Mouse (Mus musculus) embryonic facial prominence, embryonic 15.5 days (tissue): ENCODE measurements around the gene Adtrp. TPM values are rescaled to one million over a fixed set of nuclear protein-coding genes. Genes with fewer than 3 reads are reported as not detected.
A peak's percentile ranks its signal among the peaks of the same experiment; 100 is the strongest.

Experiments
- ATAC-seq: fragments of 200-750 bp; cut with Nextera tagmentation; 2 replicates; pipeline ENCODE4 v1.8.0; 2017; ENCODE audit warnings: low read depth, moderate TSS enrichment; ENCODE audit not compliant: insufficient number of reproducible peaks, low FRiP score, low TSS enrichment
- H3K27ac ChIP-seq: fragments of 300-500 bp; sonication (generic); replicated peaks from 2 replicates; pipeline ENCODE4 v1.5.1; 2015; ENCODE audit warnings: mild to moderate bottlenecking, inconsistent platforms
- H3K27me3 ChIP-seq: fragments of 300-500 bp; sonication (generic); 2 replicates; pipeline ENCODE4 v1.6.1; 2015; ENCODE audit warnings: inconsistent platforms
- H3K36me3 ChIP-seq: fragments of 300-500 bp; sonication (generic); 2 replicates; pipeline ENCODE4 v1.6.1; 2015; ENCODE audit warnings: mild to moderate bottlenecking, inconsistent platforms
- H3K4me1 ChIP-seq: fragments of 300-500 bp; sonication (generic); 2 replicates; pipeline ENCODE4 v1.6.1; 2015; ENCODE audit warnings: inconsistent platforms
- H3K4me2 ChIP-seq: fragments of 300-500 bp; sonication (generic); replicated peaks from 2 replicates; pipeline ENCODE4 v1.6.1; 2015; ENCODE audit warnings: mild to moderate bottlenecking, inconsistent platforms
- H3K4me3 ChIP-seq: fragments of 300-500 bp; sonication (generic); replicated peaks from 2 replicates; pipeline ENCODE4 v1.5.1; 2015; ENCODE audit warnings: mild to moderate bottlenecking, inconsistent platforms
- H3K9ac ChIP-seq: fragments of 300-500 bp; sonication (generic); 2 replicates; pipeline ENCODE4 v1.6.1; 2015; ENCODE audit warnings: inconsistent platforms
- H3K9me3 ChIP-seq: fragments of 300-500 bp; sonication (generic); replicated peaks from 2 replicates; pipeline ENCODE4 v1.6.1; 2016; ENCODE audit warnings: inconsistent platforms
- WGBS: fragments of 180-500 bp; shearing (Covaris S2); methylation state at CpG from one replicate; pipeline ENCODE4 v1.1.7; 2015; 5-methylcytosine and 5-hydroxymethylcytosine counted together
- polyA plus RNA-seq: library from polyadenylated mRNA; unstranded; fragments of >200 nt; fragmentation: Nextera tagmentation; extraction: Ambion mirVana; gene quantifications from 2 replicates; pipeline ENCODE4 v1.2.1, GENCODE M21; 2015

The Adtrp gene
- polyA plus RNA-seq, 1 experiment from 2014 or later, result 7.6 TPM

GRCm38 (mm10) chr13:41825379-41825966 is 22.0 kb downstream of the Adtrp start:
- H3K9ac ChIP-seq, result no peak overlapping the region
- no peaks in the 10 kb centered on the region for H3K4me1 ChIP-seq
- WGBS, result 58% methylated on average over 11 of the region's 11 CpGs
- H3K9me3 ChIP-seq, result no peaks in the 10 kb centered on the region
- no peaks in the 10 kb centered on the region for H3K27me3 ChIP-seq
- H3K36me3 ChIP-seq, result no peaks in the 10 kb centered on the region
- no peak overlapping the region for H3K27ac ChIP-seq
- H3K4me2 ChIP-seq, result no peak overlapping the region
- H3K4me3 ChIP-seq, result no peak overlapping the region
- ATAC-seq, result no peak

DNA sequence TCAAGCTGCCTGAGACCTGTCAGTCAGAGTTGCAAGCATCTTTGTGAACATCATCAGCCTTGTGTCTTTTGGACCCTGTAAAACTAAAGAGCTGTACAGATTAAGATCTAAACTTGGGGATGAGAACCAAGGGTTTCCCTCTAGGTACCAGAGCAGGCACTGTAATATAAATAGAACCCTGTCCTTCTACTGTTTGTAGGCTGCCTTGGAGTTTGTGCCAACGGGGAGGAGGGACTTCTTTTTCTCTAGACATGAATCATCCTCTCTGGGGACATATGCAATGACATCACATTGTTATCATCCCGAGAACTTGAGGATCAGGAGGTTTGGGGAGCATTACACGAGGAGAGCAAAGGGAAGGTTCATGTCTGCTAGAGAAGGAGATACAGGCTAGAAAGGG is 24.4 kb downstream of the Adtrp start:
- Histone ChIP-seq H3K9me3 (no peaks in the 10 kb centered on the region), H3K27ac (no peak overlapping the region), H3K4me2 (no peak overlapping the region), H3K36me3 (no peaks in the 10 kb centered on the region), H3K4me3 (no peak overlapping the region), H3K4me1 (no peaks in the 10 kb centered on the region), H3K9ac (no peak overlapping the region), H3K27me3 (no peaks in the 10 kb centered on the region)
- ATAC-seq, result no peak
- 62% methylated on average over 3 of the region's 3 CpGs for WGBS

DNA sequence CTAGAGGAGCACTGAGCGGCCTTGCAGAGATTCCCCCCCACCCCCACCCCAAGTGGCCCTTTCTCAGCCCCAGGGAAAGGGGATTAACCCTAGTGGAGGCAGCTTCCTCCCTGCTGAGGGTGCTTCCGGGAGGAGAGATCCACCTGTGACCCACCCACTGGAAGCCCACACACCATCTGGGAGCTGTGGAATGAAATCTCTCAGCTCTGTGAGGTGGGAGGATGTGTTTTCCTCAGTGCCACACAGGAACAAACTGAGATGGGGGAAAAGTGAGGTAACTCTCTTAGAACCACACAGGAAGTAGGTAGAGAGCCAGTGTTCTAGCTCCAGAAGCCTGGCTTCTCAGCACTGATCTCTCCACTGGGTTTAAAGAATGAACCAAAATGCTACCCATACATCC is 24.9 kb downstream of the Adtrp start:
- ATAC-seq, result no peak
- Histone ChIP-seq H3K27me3 (no peaks in the 10 kb centered on the region), H3K9ac (no peak overlapping the region), H3K4me1 (no peaks in the 10 kb centered on the region), H3K4me3 (no peak overlapping the region), H3K27ac (no peak overlapping the region), H3K4me2 (no peak overlapping the region), H3K9me3 (no peaks in the 10 kb centered on the region), H3K36me3 (no peaks in the 10 kb centered on the region)
- WGBS, result 28% methylated on average over 2 of the region's 2 CpGs

DNA sequence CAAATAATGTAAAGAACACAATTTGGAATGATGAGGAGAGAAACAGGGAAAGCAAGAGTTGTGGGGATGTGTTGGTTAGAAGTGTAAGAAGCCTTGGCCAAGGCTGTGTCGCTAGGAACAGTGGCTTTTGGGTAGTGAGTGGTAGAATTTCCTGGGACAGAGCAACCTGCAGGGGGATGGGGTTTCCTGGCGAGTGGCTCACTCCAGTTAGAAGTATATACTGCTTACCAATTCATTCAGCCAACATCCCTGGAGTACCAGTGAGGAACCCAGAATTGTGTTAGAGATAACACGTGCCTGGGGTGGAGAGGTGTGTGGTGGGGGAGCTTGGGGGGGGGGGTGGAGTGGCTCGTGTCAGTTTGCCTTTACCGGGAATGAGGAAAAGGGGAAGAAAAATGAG is 25.4 kb downstream of the Adtrp start:
- Histone ChIP-seq H3K9ac (no peak overlapping the region), H3K4me1 (no peaks in the 10 kb centered on the region), H3K36me3 (no peaks in the 10 kb centered on the region), H3K9me3 (no peaks in the 10 kb centered on the region), H3K27me3 (no peaks in the 10 kb centered on the region), H3K4me2 (no peak overlapping the region), H3K4me3 (no peak overlapping the region), H3K27ac (no peak overlapping the region)
- WGBS, result 32% methylated on average over 5 of the region's 5 CpGs
- no peak for ATAC-seq

GRCm38 (mm10) chr13:41820947-41821346 is 26.5 kb downstream of the Adtrp start:
- no peak overlapping the region for H3K4me3 ChIP-seq
- H3K27me3 ChIP-seq, result no peaks in the 10 kb centered on the region
- H3K9ac ChIP-seq, result no peak overlapping the region
- no peaks in the 10 kb centered on the region for H3K9me3 ChIP-seq
- 90% methylated on average over 3 of the region's 3 CpGs for WGBS
- no peak overlapping the region for H3K27ac ChIP-seq
- no peak for ATAC-seq
- H3K4me1 ChIP-seq, result no peaks in the 10 kb centered on the region
- H3K4me2 ChIP-seq, result no peak overlapping the region
- no peaks in the 10 kb centered on the region for H3K36me3 ChIP-seq

DNA sequence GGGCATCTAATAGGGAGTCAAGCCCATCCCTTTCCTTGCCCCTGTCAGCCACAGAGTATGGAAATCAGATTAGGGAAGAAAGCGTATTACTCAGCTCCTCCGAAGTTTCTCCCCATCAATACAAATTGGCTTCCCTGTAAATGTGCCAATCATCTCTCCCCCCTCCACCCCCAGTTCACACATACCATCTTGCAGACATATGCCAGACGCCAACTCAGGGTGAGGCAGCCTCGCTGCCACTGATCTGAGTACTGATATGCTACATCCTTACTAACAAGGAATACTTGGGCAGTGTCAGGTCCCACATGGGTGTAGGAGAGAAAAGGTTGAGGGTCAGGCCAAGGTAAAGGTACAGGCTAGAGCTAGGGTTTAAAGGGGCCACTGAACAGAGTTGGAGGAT is 27.6 kb downstream of the Adtrp start:
- no peak overlapping the region for H3K4me3 ChIP-seq
- 64% methylated on average over 4 of the region's 4 CpGs for WGBS
- H3K27ac ChIP-seq, result no peak overlapping the region
- no peaks in the 10 kb centered on the region for H3K4me1 ChIP-seq
- H3K36me3 ChIP-seq, result no peaks in the 10 kb centered on the region
- H3K9me3 ChIP-seq, result no peaks in the 10 kb centered on the region
- no peaks in the 10 kb centered on the region for H3K27me3 ChIP-seq
- no peak for ATAC-seq
- no peak overlapping the region for H3K9ac ChIP-seq
- H3K4me2 ChIP-seq, result no peak overlapping the region

- H3K36me3 ChIP-seq, result no peaks in the 10 kb centered on the region
Measured at GRCm38 (mm10) chr13:41819484-41819883, 28.0 kb downstream of the Adtrp start.

GRCm38 (mm10) chr13:41817583-41817982 is 29.9 kb downstream of the Adtrp start:
- 69% methylated on average over 4 of the region's 4 CpGs for WGBS
- Histone ChIP-seq H3K9me3 (no peaks in the 10 kb centered on the region), H3K36me3 (no peaks in the 10 kb centered on the region), H3K27ac (no peak overlapping the region), H3K9ac (no peak overlapping the region), H3K4me2 (no peak overlapping the region), H3K27me3 (0 out of 2 replicates have a peak, but pooled peaks cover 3% of the 10 kb centered on the region), H3K4me1 (no peaks in the 10 kb centered on the region), H3K4me3 (no peak overlapping the region)
- ATAC-seq, result no peak

More at GRCm38 (mm10) chr13:41819484-41819883, 28.0 kb downstream of the Adtrp start:
- ATAC-seq, result no peak
- Histone ChIP-seq H3K4me2 (no peak overlapping the region), H3K27me3 (0 out of 2 replicates have a peak, but pooled peaks cover 3% of the 10 kb centered on the region), H3K4me1 (no peaks in the 10 kb centered on the region), H3K4me3 (no peak overlapping the region), H3K27ac (no peak overlapping the region), H3K9ac (no peak overlapping the region), H3K9me3 (no peaks in the 10 kb centered on the region)
- WGBS, result 90% methylated on average over 4 of the region's 4 CpGs

DNA sequence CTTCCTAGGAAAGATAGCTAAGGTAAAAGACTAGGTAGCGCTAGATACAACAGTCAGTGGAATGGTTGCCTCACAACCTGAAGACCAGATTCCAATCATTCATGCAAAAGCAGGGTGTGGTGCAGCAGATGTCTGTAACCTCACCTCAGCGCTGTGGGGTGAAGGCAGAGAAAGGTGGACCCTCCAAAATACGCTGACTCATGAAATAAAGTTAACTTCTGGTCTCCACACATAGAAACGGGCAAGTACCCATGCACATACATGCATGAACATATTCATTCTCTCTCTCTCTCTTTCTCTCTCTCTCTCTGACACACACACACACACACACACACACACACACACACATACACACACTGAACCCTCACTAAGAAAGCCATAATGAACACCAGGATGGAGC is 30.8 kb downstream of the Adtrp start:
- no peaks in the 10 kb centered on the region for H3K4me1 ChIP-seq
- no peaks in the 10 kb centered on the region for H3K9me3 ChIP-seq
- no peak overlapping the region for H3K4me3 ChIP-seq
- no peaks in the 10 kb centered on the region for H3K36me3 ChIP-seq
- 81% methylated on average over 4 of the region's 4 CpGs for WGBS
- ATAC-seq, result no peak
- no peak overlapping the region for H3K4me2 ChIP-seq
- H3K27ac ChIP-seq, result 0 out of 2 replicates have a peak overlapping the region, but pooled peaks have one; percentile 58
- H3K27me3 ChIP-seq, result 0 out of 2 replicates have a peak, but pooled peaks cover 3% of the 10 kb centered on the region
- H3K9ac ChIP-seq, result no peak overlapping the region

GRCm38 (mm10) chr13:41810776-41811175 is 36.7 kb downstream of the Adtrp start:
- H3K4me2 ChIP-seq, result no peak overlapping the region
- 0 out of 2 replicates have a peak, but pooled peaks cover 3% of the 10 kb centered on the region for H3K27me3 ChIP-seq
- no peak overlapping the region for H3K4me3 ChIP-seq
- ATAC-seq, result no peak
- 78% methylated on average over 7 of the region's 7 CpGs for WGBS
- H3K9me3 ChIP-seq, result no peaks in the 10 kb centered on the region
- no peak overlapping the region for H3K9ac ChIP-seq
- no peaks in the 10 kb centered on the region for H3K36me3 ChIP-seq
- no peaks in the 10 kb centered on the region for H3K4me1 ChIP-seq
- no peak overlapping the region for H3K27ac ChIP-seq

DNA sequence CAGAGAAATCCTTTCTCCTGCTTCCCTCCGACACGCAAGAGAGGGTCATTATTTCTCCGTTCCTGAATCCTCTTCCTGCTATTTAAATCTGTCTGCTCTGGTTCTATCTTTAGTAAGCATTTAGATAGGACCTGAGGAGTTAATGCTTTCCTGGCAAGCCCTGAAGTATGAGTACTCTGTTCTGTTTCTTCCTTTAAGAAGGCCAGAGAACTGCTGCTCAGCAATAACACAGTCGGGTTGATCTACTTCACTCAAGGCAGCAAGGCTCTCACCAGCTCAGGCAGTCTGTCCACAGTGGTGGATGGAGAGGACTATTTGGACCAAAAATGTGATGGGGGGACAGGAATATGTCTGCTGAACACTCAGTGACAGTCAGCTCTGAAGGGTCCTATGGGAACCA is 39.7 kb downstream of the Adtrp start:
- H3K4me2 ChIP-seq, result no peak overlapping the region
- H3K36me3 ChIP-seq, result no peaks in the 10 kb centered on the region
- H3K9me3 ChIP-seq, result no peaks in the 10 kb centered on the region
- no peak overlapping the region for H3K9ac ChIP-seq
- ATAC-seq, result no peak
- H3K27me3 ChIP-seq, result no peaks in the 10 kb centered on the region
- H3K4me1 ChIP-seq, result no peaks in the 10 kb centered on the region
- 38% methylated on average over 4 of the region's 4 CpGs for WGBS
- no peak overlapping the region for H3K4me3 ChIP-seq
- H3K27ac ChIP-seq, result no peak overlapping the region; the same call in 1 of the 2 replicates

- Histone ChIP-seq H3K9me3 (no peaks in the 10 kb centered on the region), H3K4me3 (no peak overlapping the region), H3K4me1 (0 out of 2 replicates have a peak, but pooled peaks cover under 1% of the 10 kb centered on the region), H3K9ac (no peak overlapping the region), H3K27me3 (no peaks in the 10 kb centered on the region), H3K27ac (no peak overlapping the region), H3K4me2 (no peak overlapping the region), H3K36me3 (no peaks in the 10 kb centered on the region)
- WGBS, result 56% methylated on average over 4 of the region's 4 CpGs
- ATAC-seq, result no peak
Measured at GRCm38 (mm10) chr13:41807300-41807699, 40.2 kb downstream of the Adtrp start.
